Mouse (Mus musculus): ENCODE results near the gene Kcnk4. TPM values are rescaled to one million over a fixed set of nuclear protein-coding genes. Genes with fewer than 3 reads are reported as not detected.
A peak's percentile ranks its signal among the peaks of the same experiment; 100 is the strongest.
"Not testable (repeated sequence)": the region's sequence is repeated elsewhere in the genome, so short reads cannot be mapped to it uniquely, and the experiment has no call there.

Kcnk4 gene
- polyA plus RNA-seq, 3 experiments from 2014 or later, result not detected

DNA sequence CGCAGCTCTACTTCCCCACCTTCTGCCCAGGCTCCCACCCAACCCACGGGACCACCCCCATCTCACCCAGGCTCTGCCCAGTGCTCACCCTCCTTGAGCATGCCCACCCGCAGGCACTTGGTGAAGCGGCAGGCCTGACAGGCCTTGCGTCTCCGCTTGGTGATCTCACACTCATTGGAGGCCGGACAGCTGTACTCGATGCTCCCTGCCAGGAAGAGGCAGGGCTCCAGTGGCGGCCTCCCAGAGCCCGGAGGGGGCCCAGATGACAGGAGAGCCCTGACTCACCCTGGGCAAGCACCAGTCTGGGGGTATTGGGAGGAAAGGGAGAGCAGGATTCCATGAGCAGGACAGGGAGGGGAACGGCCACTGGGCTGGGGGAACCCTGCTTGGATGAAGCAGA lies 20.3 kb downstream of the Kcnk4 start:
- ATAC-seq, result no peak

DNA sequence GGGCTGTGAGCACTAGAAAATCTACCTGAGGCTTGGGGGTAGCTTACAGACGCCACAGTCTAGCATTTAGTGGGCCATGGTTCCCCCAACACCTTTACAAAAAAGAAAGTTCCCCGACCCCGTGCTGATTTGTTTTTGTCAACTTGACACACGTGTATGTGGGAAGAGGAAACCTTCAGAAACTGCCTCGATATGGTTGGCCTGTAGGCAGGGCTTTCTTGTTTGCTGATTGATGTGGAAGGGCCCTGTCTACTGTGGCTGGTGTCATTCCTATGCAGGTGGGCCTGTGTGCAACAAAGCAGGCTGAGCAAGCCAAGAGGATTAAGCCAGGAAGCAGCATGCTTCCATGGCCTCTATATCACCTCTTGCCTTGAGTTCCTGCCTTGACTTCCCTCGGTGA lies 21.3 kb downstream of the Kcnk4 start:
- no peak for ATAC-seq

DNA sequence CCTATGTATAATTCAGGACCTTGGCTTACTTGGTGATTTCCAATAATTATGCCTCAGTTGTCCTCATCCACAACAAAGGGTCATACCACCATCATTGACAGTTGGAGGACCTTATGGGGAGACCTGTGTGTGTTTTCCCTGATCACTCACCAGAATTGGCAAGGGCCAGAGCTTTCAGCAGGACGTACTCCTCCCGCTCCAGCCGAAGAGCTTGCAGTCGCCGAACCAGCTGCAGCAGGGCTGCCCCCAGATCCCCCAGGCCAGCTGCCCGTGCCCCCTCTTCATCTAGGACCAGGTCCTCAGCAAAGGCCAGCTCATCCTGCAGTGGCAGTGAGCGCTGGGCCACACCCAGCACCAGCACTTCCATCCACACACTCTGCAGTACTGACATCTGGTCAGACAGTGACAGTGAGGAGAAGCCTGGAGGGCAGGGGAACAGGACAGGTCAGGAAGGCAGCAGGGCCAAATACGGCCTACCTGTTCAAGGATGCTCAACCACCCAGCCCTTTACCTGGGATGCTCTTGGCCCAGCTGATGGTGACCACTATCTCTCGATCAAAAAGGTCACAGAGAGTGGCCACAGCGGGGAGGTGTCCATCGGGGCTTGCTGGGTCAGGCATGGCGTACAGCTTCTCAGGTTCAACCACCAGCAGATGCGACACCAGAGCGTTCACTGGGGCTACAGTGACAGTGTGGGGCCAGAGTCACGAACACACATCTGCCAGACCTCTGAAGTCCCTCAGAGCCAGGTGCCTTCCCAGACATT lies 21.9 kb downstream of the Kcnk4 start:
- no peak for ATAC-seq

DNA sequence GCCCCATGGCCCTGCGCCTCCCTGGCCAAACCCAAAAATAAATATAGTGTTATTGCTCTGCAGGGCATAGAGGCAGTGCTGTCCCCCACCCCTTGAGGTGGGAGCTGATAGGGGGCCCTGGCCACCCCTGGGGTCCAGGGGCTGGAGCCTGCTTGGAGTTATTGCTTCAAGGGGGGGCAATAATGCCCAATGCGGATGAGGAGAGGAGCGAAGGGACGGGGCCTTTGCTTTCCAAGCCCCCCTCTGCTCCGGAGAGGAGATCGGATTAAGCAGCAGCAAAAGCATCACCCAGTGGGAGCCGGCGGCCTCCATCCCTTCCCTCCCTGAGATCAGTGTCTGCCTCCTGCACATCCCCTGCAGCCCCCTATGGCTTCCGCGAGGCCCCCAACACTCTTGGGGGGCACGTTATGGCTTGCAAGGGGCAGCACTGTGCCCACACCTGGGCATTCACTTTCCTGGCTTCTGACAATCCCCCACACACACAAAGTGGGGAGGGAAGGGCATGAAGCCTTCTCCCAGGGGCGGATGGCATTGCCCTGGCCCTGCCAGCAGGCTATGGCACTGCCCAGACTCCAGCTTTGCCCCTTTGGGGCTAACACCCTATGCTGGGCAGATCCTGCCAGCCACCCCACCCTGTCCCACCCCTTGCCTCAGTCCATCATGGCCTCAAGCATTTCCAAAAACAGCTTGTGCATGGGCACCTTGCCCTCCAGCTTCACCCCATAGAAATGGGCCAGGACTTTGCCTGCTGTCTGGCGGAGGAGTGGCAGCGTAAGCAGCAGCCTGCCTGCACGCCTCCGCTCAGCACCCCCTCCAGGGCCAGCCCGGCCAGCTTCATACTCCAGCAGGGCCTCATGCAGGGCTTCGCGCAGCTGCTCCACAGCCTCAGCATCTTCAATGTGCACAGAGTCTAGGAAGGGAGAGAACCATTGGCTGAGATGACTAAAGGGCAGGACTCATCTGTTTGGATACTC lies 22.9 kb downstream of the Kcnk4 start:
- ATAC-seq, result no peak

DNA sequence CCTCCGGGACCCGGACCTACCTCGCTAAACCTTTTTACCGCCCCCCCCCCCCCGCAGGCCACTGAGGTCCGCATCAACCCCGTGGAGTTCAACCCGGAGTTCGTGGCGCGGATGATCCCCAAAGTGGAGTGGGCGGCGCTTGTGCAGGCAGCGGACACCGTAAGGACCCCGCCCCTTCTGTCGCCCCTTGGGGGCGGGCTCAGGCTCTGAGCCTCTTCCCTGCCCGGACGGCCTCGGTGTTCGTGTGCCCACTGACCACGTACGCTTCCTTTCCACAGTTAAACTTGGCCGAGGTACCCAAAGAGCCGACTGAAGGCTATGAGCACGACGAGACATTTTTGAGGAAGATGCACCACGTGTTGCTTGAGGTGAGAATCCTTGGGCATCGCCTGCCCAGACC lies 24.0 kb downstream of the Kcnk4 start:
- ATAC-seq, result not testable (repeated sequence)

DNA sequence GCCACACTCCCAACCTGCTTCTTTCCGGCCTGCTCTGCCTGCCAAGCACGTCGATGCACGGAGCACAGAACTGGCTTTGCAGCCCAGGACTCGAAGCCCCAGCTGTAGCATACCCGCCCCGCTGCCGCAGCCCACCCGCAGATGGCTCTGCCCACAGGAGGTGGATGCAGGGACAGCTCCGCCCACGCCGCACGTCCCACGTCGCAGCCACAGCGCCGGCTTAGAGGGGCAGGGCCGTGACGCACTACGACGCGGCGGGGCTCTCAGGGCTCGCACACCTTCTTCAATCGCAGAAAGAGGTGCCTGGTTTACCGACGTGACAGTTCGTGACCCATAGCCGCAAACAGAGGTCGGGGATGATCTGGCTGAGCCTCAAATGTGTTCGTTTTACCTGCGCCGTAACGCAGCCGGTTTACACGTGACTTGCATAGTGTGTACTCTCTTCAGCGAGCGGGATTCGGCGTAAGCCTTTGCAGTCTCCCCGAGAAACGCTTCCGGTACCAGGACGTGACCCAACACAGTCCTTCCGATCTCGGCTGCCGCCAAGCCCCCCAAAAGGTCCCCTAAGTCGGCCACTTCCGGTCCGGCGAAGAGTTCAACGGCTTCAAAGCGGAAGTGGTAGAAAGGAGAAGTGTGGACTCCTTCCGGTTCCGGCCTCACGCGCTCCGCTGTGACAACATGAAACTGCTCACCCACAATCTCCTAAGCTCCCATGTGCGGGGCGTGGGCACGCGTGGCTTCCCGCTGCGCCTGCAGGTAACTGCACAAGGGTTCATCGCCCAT lies 24.6 kb downstream of the Kcnk4 start, which contains the start of the genes Trmt112 and Prdx5:
TSS of gene Trmt112 (plus strand) at position 192 of the 783 bp plus-strand sequence.
TSS of gene Prdx5 (minus strand) at position 600 of the 783 bp plus-strand sequence.
- ATAC-seq, result peak; percentile 87

DNA sequence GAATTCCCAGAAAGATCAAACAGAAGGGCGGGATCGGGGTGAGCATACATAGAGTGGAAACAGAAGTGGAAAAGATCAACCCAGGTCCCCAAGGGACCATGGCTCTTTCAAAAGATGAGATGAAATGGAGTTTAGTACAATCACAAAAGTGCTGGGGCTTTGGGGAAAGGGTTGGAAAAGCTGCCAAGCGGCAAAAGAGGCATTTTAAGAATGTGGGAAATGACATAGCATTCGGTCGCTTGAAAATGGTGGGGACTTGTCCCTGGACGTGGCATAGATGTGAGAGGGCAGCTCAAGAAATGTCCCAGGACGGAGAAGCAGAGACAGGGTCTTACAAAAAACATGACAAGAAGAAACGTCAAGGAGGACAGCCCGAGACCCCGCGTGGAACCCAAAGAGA lies 25.3 kb downstream of the Kcnk4 start:
- no peak for ATAC-seq

DNA sequence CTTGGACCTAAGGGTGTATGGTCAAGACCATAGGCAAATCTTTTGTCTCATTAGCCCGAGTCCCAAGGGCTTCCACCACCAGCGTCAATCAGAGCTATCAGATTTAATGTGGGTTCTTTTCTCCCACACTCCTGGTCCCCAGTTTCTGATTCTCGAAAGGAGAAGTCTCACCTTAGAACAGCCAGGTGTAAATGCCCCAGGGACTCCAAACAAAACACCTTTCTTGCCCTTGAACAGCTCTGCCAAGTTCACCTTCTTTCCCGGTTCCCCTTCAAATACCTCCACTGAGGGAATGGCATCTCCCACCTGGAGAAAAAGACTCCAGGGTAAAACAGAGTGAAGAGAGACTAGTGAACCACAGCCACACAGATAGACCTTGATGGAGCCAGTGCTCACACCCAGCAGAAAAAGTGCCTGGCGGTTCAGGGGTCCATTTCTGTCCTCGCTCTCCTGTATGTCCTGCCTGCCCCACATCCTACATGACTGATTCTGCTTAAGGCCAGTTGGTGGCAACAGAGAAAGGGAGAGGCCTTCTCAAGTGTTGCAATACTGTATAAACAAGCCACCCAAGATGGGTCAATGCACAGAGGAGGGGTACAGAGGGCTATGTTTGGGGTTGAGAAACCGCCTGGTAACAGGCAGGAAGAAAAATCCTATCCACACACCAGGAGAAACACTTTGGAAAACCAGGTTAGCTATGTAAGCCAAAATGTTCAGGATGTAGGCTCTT lies 26.3 kb downstream of the Kcnk4 start:
- ATAC-seq, result no peak

DNA sequence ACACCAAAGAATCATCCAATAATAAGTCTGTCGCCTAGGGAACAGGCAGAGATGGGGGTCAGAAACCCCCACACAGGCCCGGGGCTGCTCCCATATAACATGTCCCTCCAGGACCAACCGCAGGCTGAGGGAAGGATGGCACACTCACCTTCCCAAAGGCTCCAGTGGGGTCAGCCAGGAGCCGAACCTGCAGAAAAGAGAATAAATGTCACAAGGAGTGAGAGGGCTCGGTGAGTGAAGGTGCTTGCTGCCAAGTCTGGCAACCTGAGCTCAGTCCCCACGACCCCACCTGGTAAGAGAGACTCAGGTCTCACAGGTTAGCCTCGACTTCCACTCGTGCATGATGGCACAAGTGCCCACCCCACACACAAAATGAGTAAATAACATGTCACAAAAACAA lies 27.2 kb downstream of the Kcnk4 start:
- ATAC-seq, result no peak

DNA sequence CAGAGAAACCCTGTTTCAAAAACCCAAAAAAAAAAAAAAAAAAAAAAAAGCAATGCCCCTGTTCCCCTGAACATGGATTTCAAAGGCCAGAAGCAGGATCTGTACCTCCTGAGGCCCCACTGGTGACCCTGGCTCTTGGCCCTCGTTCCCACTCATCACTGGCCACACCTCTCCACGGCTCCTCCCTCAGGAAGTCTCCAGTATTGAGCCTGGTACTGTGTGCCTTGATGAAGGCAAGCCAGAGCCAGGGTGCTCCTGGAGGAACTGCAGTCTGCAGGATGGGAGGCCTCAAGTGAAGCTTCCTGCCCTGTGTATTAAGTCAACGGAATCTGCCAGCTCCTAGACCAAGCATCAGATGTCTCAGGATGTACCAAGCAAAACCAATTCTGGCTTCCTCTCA lies 28.1 kb downstream of the Kcnk4 start:
- ATAC-seq, result no peak

DNA sequence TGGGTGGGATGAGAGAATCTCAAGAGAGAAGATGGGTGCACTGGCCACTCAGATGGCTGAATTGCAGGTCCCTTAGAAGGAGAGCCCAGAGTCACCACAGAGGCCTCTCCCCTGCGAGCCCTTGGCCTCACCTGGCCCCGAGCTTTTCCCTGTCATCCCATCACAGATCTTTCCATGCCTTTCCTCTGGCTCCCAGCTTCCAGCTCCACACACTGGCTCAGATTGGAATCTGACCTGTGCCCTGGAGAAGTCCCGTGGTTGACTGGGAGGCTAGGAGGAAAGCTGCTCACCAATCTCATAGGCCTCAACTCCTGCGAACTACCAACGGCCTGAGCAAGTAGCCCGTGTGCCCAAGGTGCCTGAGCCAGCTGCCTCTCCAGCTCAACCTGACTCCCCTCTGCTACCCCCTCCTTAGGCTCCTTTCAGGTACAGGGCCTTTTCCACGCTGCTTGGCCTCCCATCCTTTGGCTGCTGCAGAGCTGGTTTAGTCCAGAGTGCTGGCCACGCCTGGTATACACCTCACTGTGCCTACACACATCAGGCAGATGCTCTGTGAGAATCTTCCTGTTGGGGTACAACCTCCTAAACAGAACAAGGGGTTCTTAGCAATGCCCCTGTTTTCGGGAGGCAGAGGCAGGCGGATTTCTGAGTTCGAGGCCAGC lies 28.7 kb downstream of the Kcnk4 start:
- no peak for ATAC-seq

DNA sequence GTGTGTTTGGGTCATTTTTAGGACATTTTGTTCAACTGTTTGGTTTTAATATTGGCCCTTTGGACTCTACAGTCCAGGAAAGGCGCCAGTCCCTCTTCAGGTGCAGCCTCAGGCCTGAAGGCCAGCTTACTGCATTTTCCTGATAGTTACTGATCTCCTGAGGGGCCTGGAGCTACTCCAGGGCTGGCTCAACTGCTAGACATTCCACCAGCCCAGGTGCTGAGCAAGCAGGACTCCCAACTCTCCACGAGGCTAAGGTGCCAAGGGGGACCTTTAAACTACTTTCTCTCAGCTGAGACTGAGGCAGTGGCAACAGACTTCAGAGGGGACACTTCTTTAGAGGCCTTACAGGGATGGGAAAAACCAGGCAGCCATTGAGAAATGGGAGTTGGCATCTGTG lies 29.5 kb downstream of the Kcnk4 start:
- ATAC-seq, result no peak

DNA sequence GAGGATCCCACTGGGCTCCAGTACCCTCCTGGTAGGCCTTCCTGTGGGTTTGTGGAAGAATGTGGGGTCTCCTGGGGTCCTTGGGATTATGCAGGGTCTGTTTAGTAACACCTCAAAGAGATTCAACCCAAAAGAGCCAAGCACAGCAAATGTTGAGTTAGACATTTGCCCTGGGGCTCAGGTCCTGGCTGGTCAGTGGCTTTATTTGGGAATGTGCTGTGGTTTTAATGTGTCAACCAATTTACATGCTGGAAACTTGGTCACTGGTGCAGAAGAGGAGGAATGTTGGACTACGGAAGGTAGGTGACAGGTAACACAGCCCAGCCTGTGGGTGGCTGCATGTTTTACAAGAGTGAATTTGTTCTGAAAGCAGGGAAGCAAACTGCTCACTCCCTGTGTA lies 31.3 kb downstream of the Kcnk4 start:
- ATAC-seq, result no peak

DNA sequence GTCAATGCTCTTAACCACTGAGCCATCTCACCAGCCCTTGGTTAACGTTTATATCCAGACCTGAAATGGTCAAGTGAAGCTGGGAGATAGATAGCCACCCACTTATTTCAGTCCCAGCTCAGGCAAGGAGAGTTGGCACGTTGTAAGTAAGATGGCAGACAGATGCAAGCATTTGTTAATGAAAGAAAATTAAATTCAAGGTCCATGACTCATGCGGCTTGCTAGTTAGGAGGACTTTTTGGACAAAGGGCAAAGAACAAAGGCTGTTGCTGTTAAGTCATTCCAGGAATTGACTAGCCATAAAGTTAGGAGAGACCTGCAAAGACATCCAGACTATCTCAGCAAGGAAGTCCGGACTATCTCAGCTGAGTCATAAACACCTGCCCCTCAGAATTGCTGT lies 34.7 kb downstream of the Kcnk4 start:
- no peak for ATAC-seq

DNA sequence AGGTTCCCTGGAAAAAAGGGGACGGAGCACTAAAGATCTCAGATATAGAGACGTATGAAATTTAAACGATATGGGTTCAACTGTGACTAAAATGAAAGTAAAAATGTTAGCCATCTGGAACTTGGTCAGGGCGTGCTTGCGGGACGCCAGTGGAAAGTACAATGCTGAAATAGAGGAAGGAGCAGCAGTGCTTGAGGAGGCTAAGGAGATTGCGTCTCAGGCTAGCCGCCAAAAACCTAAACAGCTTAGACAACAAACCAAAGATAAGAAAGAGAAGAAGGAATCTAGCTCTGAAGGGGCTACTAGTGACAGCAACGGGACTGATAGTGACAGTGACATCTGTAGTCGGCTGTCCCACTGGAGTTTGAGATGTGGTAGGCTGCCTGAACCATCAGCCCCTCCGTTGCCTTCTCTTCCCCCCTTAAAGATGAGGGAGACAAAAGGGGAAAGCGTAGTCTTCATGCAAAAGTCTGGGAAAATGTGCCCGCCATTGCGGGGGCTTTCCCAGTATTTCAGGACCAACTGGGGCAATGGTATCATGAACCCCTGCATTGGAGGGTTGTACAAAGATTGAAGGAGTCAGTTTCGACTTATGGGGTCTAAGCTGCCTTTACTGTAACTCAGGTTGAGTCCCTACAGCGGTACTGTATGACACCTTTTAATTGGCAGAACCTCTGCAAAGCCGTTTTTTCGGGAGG lies 38.6 kb downstream of the Kcnk4 start:
- not testable (repeated sequence) for ATAC-seq

DNA sequence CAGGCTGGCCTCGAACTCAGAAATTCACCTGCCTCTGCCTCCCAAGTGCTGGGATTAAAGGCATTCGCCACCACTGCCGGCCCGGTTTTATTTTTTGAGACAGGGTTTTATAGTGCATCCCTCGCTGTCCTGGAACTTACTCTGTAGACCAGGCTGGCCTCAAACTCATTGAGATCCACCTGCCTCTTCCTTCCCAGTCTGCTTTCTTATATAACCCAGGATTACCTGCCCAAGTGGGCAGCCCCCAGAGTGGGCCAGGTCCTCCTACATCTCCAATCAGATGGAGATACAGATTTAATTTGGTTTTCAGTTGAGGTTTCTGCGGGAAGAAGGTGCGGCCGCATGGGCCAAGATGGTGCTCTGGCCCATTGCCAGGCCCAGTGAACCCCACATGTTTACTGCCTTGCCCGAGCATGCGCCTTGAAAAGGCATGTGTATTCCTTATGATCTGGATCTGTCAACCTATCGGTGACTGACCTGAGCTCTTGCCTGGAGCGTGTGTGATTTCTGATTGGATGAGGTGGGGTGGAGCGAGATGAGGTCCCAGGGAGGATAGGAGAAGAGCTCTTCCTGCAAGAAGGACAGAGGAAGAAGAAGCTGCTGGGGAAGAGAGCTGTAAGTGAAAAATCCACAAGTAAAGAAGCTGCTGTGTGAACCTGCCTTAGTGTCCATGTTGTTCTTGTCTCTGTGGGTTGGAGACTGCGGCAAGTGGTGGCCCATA lies 40.4 kb downstream of the Kcnk4 start:
- no peak for ATAC-seq

DNA sequence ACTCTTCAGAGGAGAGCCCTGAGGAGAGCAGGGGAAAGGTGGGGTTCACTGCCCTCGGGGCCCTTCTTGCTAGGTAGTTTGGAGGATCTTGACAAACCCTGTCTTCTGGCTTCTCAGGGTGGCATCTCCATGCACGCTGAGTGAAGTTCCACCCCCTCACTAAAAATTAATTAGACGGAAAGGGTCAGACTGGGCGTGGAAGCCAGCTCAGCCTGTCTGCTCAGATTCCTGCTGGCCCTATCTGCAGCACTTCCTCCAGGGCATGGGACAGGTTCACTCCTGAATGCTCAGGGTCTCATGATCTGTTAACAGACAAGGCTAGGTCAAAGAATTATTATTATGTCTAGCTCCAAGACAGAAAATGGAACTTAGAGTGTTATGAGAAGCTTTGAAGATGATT lies 41.8 kb downstream of the Kcnk4 start:
- no peak for ATAC-seq

DNA sequence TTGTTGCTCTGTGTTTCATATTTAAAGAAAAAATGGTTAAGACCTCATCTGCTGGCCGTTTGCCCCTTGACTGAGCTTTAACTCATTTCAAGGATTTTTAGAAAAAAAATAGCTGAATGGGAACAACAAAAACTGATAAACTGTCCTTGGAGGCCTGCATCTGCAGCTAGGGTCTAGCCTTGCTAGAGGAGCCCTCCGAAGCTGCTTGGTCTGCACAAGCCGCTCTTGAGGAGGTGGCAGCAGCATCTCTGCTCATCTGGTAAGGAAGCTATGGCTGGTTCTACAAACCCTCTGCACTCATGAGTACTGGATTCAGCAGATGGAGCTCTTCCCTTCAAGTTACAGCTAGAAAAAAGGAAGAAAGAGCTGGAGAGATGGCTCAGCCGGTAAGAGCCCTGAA lies 56.4 kb downstream of the Kcnk4 start:
- no peak for ATAC-seq

DNA sequence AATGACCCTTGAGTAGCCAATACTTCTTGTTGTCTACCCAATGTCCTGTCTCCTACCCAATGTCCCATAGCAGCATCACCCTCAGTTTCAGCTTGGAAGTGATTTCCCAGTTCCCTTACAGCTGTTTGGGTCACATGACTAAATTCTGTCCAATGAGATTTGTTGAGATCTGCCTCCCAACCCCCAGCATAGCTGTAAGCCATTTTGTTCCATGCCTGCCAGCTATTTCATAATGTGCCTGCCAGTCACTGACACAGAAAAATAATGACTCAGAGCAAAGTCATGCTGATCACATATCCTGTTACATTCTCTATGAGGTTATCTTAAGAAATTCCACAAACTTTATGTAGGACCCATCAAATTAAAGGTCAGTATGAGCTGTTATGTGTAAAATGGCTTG lies 57.5 kb downstream of the Kcnk4 start:
- ATAC-seq, result no peak

DNA sequence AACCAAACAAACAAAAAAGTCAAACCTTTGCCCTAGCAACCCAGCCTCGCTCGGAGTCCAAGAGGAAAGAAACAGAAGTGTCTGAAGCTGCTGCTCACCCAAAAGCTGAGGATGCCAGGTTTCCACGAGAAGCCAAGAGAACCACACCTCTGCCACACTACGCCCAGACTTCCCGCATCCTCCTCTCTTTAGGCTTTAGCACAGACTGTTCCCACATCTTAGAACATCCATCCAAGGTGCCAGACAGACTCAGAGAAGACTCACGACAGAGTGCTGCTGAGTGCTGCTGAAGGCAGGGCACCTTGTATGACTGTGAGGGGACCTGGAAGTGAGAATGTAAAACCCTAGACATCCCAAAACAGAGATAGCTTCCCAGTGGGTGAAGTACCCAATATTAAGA lies 58.5 kb downstream of the Kcnk4 start:
- no peak for ATAC-seq

Measured in inflammation-experienced regulatory T-cells, adult 6 months (primary cell).